Mouse (Mus musculus) CD8-positive naive resting alpha-beta T cell, adult 2 months (primary cell): ENCODE measurements around the gene Eps8.

ENCODE experiments used
- DNase-seq, 2 experiments: peaks; one replicate each; pipeline ENCODE4 v3.0.0; 2022; ENCODE audit warnings: low read depth in 2 of 2, low spot score in 2 of 2

Eps8 gene

GRCm38 (mm10) chr6:137613903-137614302 lies 40.8 kb downstream of the Eps8 start:
- no peak for DNase-seq

DNA sequence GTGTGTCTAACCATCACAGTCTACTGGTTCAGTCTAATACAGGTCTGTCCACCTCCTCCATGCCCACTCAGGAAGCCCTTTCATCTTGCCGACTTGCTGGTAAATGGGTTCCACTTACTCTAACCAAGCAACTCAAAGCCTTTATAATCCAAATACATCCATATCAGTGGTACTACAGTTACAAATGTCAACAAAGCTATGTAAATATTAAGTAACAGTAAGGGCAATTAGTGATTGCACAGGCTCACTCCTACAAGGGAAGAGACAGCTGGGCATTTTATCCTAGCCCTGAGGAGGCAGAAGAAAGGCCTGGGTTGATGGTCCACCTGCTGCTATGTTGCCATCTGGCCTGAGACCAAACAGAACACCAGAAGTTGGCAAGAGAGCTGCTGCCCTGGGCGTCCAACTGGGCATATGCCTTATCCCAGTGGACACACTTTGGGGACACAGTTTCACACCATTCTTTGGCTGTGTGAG lies 42.6 kb downstream of the Eps8 start:
- no peak for DNase-seq

DNA sequence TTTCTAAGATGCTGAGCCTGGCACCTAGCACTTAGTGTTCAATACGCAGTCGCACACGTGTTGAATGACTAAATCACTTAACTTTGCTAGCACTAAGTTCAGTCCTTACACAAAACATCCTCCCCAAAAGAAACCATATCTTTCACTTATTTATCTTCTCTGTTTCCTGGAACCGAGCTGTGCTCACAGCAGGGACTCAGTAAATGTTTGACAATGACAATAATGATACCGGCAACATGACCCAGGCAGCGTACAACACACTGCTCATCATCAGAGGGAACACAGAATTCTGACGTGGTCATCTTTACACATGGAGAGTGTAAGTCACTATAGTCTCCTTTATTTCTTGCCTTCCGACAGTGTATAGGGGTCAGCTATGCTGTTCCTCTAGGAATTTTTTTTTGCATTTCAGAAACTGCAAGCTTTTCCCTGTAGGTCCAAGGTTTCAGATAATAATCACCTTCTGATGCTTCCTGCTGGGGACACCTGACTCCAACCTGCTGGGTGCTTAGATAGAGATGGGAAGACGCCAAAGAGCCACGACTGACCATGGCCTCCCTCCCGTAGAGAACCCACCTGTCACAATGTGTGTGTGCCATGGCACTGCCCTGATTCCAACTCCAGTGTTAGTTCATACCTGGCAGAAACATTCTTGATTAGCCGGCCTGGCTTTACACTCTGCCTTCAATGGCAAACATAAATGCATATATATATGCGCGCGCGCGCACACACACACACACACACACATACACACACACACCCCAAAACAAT lies 46.3 kb downstream of the Eps8 start:
- no peak for DNase-seq

GRCm38 (mm10) chr6:137606541-137606940 lies 48.1 kb downstream of the Eps8 start:
- DNase-seq = no peak

- no peak for DNase-seq
These were observed 50.0 kb downstream of the Eps8 start for GRCm38 (mm10) chr6:137604417-137605248.

GRCm38 (mm10) chr6:137598306-137598705 lies 56.4 kb downstream of the Eps8 start:
- DNase-seq = no peak

- no peak for DNase-seq
These were observed 57.1 kb downstream of the Eps8 start for GRCm38 (mm10) chr6:137597442-137598058.

- DNase-seq = no peak
These were observed 62.1 kb downstream of the Eps8 start for GRCm38 (mm10) chr6:137592582-137592981.

GRCm38 (mm10) chr6:137589245-137589618 lies 65.4 kb downstream of the Eps8 start:
- DNase-seq = no peak

DNA sequence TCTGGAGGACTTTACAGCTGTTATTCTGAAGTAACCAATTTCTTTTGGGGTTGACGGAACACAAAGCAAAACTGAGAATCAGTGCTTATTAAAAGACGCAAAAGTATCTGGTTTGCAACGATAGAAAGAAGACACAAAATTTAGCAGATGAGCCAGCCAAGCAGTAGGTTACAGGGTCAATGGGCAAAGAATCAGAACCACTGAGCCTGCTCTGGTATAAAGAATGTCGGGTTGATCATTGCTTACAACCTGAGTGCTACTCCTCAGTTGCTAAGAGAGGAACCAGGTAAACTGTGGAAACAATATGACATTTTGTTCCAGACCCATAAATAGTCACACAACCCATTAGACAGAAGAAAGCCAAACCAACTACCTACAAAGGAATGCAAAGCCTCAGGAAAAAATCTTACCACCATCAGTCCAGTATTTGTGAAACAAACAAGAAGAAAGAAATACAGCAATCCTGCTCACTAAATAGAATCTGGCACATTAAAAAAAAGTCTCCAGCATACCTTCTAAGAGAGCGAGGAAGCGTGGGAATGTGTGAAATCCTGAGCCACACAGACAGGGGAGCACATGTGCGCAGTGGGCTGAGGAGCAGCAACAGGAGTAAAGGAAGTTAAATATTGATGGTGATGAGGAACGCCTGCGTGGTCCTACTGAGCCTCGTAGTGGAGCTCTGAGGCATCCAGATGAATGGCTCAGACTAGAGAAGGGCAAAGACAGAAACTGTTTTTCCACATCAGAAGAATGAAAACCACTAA lies 66.0 kb downstream of the Eps8 start:
- no peak for DNase-seq

DNA sequence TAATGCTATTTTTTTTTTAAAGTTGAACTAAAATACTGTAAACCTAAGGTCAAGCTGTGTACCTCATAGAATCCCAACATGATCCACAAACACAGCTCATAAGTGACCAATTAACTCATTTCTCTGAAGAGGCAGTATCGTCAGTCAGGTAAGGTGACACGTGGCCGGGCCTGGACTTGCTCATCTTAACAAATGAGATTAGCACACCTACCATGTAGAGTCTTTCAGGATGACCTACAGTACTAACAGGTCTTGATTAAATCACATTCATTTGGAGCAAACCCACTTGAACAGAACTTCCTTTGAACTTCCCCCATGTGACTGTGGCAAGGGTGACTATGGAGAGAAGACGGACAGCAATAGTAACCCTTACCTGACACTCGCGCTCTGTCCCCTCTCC lies 66.8 kb downstream of the Eps8 start:
- no peak for DNase-seq

DNA sequence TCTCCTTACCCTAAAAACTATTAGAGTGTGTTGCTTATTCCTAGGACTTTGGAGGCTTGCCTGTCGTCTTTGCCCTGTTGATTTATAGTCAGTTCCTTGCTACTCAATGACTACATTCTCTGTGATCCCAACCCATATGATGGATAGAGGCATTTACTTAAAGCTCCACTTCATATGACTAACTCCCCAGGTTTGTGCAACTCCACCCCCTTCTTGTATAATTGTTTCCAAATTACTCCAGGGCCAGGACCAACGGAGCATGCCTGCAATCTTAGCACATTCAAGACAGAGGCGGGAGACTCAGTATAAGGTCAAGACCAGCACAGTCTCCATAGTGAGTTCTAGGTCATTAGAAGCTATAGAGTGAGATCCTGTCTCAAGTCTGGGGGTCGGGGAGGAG lies 69.4 kb downstream of the Eps8 start:
- DNase-seq = no peak

GRCm38 (mm10) chr6:137583056-137583455 lies 71.6 kb downstream of the Eps8 start:
- no peak for DNase-seq

DNA sequence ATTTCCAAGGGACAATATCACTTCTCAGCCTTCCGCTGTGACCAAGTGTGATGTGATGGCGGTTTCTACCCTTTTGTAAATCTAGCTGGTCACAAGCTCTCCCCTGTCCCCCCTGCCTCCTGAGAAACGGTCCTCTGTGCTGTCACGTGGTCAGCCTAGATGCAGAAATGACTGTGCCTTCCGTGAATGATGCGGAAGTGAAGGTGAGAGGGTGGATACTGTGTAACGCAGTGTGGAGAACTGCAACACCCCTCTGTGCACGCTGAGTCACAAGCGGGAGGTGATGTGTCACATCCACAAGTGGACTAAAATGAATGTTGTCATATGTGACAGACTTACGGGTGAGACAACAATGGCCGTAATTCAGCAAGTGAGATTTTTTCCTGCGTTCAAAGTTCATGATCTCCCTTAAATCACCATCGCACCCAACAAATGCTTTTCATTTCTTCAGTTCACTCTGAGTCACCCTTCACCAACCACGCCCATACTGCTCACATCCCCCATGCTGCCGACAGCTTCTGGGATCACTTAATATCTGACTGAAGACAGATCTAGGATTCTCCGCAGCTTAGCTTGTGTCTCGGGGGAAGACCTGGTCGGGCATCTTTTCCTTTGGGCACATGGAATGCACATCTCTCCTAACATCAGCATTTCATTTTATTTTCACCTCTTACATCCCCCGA lies 72.3 kb downstream of the Eps8 start:
- no peak for DNase-seq

GRCm38 (mm10) chr6:137581331-137582010 lies 73.2 kb downstream of the Eps8 start:
- no peak for DNase-seq

- DNase-seq = no peak
These were observed 74.2 kb downstream of the Eps8 start for GRCm38 (mm10) chr6:137580503-137580902.

DNA sequence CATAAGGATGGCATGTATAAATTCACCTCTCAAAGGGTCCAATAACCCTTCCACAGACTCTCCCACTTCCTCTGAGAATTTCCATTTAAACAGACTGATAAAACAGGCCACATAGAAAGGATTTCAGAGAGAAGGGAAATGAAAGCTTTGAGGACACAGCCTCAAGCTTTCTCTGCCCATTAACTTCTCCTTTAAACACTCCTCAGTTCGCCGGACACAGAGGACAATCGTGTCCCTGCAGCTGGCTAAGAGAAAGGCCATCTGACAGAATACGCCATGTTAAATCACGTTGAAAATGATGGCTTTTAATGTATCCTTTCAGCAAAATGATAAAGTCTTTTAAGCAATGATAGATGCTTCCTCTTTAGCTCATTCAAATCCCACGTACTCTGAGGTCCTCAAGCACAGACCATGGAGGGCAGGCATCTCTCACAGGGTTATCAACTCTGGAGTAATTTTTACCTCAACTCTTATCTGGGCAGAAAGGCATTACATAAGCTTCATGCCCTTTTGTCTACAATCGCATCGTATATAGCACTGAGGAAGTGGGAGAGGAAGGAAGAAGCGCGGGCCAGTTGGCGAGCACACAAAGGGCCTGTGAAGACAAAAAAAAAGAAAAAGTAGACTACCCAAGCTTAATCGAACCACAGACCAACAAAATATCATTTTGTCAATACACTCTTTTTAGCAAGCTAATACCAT lies 77.9 kb downstream of the Eps8 start:
- no peak for DNase-seq

DNA sequence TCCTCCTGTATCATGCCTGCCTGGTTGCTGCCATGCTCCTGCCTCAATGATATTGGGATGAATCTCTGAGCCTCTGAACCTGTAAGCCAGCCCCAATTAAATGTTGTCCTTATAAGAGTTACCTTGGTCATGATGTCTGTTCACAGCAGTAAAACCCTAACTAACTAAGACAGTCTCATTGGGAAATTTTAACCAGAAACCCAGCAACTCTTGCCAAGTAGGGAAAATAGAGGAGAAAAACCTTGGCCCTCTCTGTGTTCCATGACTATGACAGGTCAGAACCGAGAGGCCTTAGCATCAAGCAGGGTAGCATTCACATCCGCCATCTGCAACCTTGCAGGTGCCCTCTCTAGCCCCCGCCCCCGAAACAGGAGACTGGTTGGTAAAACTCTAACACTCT lies 78.6 kb downstream of the Eps8 start:
- DNase-seq = no peak

DNA sequence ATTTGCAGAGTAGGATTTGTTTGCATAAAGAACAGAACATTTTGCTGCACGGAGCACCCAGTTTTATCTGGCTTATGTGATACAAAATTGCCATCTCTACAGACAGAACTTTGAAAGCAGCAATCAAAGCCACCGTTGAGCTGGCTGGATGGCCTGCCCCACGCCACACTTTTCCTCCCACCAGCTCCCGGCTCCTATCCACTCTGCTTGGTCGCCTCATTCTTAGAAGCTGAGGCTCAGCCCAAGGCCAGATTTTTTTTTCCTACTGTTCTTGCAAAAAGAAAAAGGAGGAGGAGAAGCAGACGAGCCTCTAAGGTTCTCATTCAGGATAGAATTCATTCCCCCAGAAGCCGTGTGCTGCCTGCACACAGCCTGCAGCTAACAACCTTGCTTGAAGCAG lies 80.8 kb downstream of the Eps8 start:
- no peak for DNase-seq
